Mouse (Mus musculus) retina, adult 2 months (tissue): Measurements from ENCODE around the gene Neurod2.

Experiments
- DNase-seq: peaks from one replicate; pipeline ENCODE4 v3.0.0-alpha.2; 2012; ENCODE audit warnings: low read depth, low spot score

Neurod2 gene

GRCm38 (mm10) chr11:98354445-98354844 lies 25.0 kb upstream of the Neurod2 start:
- DNase-seq: no peak

- no peak for DNase-seq
Measured at GRCm38 (mm10) chr11:98353651-98354211, 24.3 kb upstream of the Neurod2 start.

GRCm38 (mm10) chr11:98352272-98352990 lies 23.0 kb upstream of the Neurod2 start:
- DNase-seq: no peak

- no peak for DNase-seq
Measured at GRCm38 (mm10) chr11:98349308-98349707, 19.9 kb upstream of the Neurod2 start.

GRCm38 (mm10) chr11:98348083-98348961 lies 18.9 kb upstream of the Neurod2 start, which contains the start of gene Ppp1r1b:
TSS of gene Ppp1r1b (plus strand) at chr11:98348404.
- no peak for DNase-seq

- no peak for DNase-seq
Measured at GRCm38 (mm10) chr11:98347385-98348082, 18.1 kb upstream of the Neurod2 start.

- DNase-seq: no peak
Measured at GRCm38 (mm10) chr11:98346168-98346567, 16.7 kb upstream of the Neurod2 start.

GRCm38 (mm10) chr11:98345253-98345652 lies 15.8 kb upstream of the Neurod2 start:
- DNase-seq: no peak

GRCm38 (mm10) chr11:98342000-98342945 lies 12.8 kb upstream of the Neurod2 start:
- peak; percentile 78 for DNase-seq

- no peak for DNase-seq
Measured at GRCm38 (mm10) chr11:98341174-98341573, 11.7 kb upstream of the Neurod2 start.

GRCm38 (mm10) chr11:98340597-98340996 lies 11.1 kb upstream of the Neurod2 start:
- no peak for DNase-seq

GRCm38 (mm10) chr11:98339679-98340287 lies 10.3 kb upstream of the Neurod2 start:
- no peak for DNase-seq

- no peak for DNase-seq
Measured at GRCm38 (mm10) chr11:98339071-98339501, 9.6 kb upstream of the Neurod2 start.

- DNase-seq: no peak
Measured at GRCm38 (mm10) chr11:98338507-98338961, 9.1 kb upstream of the Neurod2 start.

- no peak for DNase-seq
Measured at GRCm38 (mm10) chr11:98336245-98337107, 7.0 kb upstream of the Neurod2 start.

GRCm38 (mm10) chr11:98335250-98335649 lies 5.8 kb upstream of the Neurod2 start:
- DNase-seq: no peak

GRCm38 (mm10) chr11:98333981-98334741 lies 4.7 kb upstream of the Neurod2 start:
- no peak for DNase-seq

- DNase-seq: no peak
Measured at GRCm38 (mm10) chr11:98333263-98333696, 3.8 kb upstream of the Neurod2 start.
